In genomic region chr1:164522377-164523150, GRCm38 (mm10) we compare ENCODE assay signal across 21 mouse cellular contexts.
"Had no signal": no experiment of that assay in that cellular context is flagged by ENCODE, and none has a peak within 500 bp of the region (broad histone marks: within the 10 kb centered on the region; RNA-seq: fewer than 3 reads in every experiment).

No protein-coding gene starts in this region.

- H3K9ac ChIP-seq: limb, embryonic 13.5 days; liver, embryonic 12.5 days; liver, embryonic 15.5 days; midbrain, embryonic 12.5 days; midbrain, embryonic 15.5 days; neural tube, embryonic 12.5 days; neural tube, embryonic 15.5 days had no signal

- H3K4me3 ChIP-seq: layer of hippocampus, adult 2 months; limb, embryonic 10.5 days; limb, embryonic 13.5 days; liver, embryonic 12.5 days; liver, embryonic 15.5 days; midbrain, embryonic 12.5 days; midbrain, embryonic 15.5 days; neural tube, embryonic 12.5 days; neural tube, embryonic 15.5 days had no signal

- H3K27ac ChIP-seq: kidney, postnatal 0 days; layer of hippocampus, adult 2 months; limb, embryonic 10.5 days; limb, embryonic 13.5 days; liver, embryonic 12.5 days; liver, embryonic 15.5 days; macrophage; midbrain, embryonic 12.5 days; midbrain, embryonic 15.5 days; neural tube, embryonic 12.5 days; neural tube, embryonic 15.5 days had no signal

- H3K9me3 ChIP-seq: limb, embryonic 10.5 days; limb, embryonic 13.5 days; liver, embryonic 12.5 days; liver, embryonic 15.5 days; midbrain, embryonic 12.5 days; midbrain, embryonic 15.5 days; neural tube, embryonic 12.5 days; neural tube, embryonic 15.5 days had no signal

- H3K36me3 ChIP-seq: limb, embryonic 10.5 days; limb, embryonic 13.5 days; liver, embryonic 12.5 days; liver, embryonic 15.5 days; midbrain, embryonic 12.5 days; midbrain, embryonic 15.5 days; neural tube, embryonic 12.5 days; neural tube, embryonic 15.5 days had no signal

- ATAC-seq: liver, embryonic 12.5 days; midbrain, embryonic 15.5 days had no signal

- H3K27me3 ChIP-seq: limb, embryonic 13.5 days; liver, embryonic 12.5 days; liver, embryonic 15.5 days; midbrain, embryonic 12.5 days; midbrain, embryonic 15.5 days; neural tube, embryonic 12.5 days; neural tube, embryonic 15.5 days had no signal

- DNase-seq: kidney, adult 2 months; kidney, postnatal 25 days; layer of hippocampus, adult 9-11 months; liver; lung, adult 18-20 months; right cerebral cortex, adult 18-20 months; right cerebral cortex, postnatal 14 days; spleen, adult 18-20 months; thymus, adult 2 months; thymus, postnatal 25 days had no signal

- H3K4me1 ChIP-seq: limb, embryonic 10.5 days; limb, embryonic 13.5 days; liver, embryonic 12.5 days; liver, embryonic 15.5 days; midbrain, embryonic 12.5 days; midbrain, embryonic 15.5 days; neural tube, embryonic 12.5 days; neural tube, embryonic 15.5 days had no signal

- H3K4me2 ChIP-seq: limb, embryonic 13.5 days; liver, embryonic 12.5 days; liver, embryonic 15.5 days; midbrain, embryonic 12.5 days; midbrain, embryonic 15.5 days; neural tube, embryonic 12.5 days; neural tube, embryonic 15.5 days had no signal
